Mouse (Mus musculus) small intestine, adult 2 months (tissue): ENCODE measurements around the gene Uvrag.

Source experiments
- CTCF ChIP-seq: fragments of 200-500 bp; IDR thresholded peaks from 2 replicates; pipeline ENCODE4 v1.5.1; 2012; ENCODE audit warnings: low read depth, mild to moderate bottlenecking, control low read depth, inconsistent platforms, low read length, moderate library complexity, mixed read lengths; ENCODE audit not compliant: insufficient replicate concordance, insufficient read length; ENCODE audit errors: extremely low read depth
- POLR2A ChIP-seq: fragments of 200-500 bp; IDR thresholded peaks from 2 replicates; pipeline ENCODE4 v1.6.1; 2012; ENCODE audit warnings: low read depth, mild to moderate bottlenecking, control low read depth, inconsistent platforms, low read length, moderate library complexity

DNA sequence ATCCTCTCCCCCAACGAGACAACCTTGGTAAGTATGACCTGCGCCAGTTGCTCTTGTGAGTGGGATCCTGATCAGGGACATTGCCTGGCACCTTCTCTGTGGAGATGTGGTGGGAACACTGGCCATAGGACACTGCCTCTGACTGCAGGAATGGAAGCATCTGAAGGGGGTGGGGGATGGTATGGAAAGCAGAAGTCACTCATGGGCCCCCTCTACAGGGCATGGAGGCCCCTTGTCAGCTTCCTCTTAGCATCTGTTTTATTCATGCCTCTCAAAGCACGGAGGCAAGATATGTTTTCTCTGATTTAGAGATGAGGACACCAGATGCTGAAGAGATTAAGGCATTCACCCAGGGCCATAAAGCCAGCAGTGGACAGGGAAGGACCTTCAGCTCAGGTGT lies 271.9 kb downstream of the Uvrag start:
- TF ChIP-seq POLR2A, result no peak
- TF ChIP-seq CTCF, result no peak
